Mouse (Mus musculus): ENCODE data around the gene Snx21. TPM values are rescaled to one million over a fixed set of nuclear protein-coding genes. Genes with fewer than 3 reads are reported as not detected.

Gene Snx21
- total and polyA plus RNA-seq, 3 experiments, result 3.8 to 7.7 TPM; not detected in 1

DNA sequence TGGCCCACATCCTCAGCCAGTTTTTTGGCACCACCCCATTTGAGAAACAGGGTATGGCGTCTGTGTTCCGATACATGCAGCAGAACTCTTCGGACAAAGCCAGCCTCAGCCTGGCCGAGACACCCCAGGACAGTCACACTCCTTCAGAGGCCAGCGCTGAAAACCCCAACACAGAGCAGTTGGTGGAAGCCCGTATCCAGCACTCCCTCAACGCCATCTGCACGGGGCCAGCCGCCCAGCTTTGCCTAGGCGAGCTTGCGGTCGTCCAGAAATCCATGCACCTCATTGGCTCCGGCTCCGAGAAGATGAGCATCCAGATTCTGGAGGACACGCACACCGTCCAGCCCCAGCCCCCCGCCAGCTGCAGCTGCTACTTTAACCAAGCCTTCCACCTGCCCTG, 39.9 kb downstream of the Snx21 start:
- peaks cover 0 to 23% of the 10 kb centered on the region in 2 experiments; a peak in 2 of 4 replicates for H3K36me3 ChIP-seq (ENCODE audit: control insufficient read depth in 1 of 2, insufficient read depth in 2 of 2, low read length in 2 of 2)
- no peak for DNase-seq (ENCODE audit: low read depth, low spot score)
- H3K27ac ChIP-seq (ENCODE audit: control insufficient read depth, low read depth, low read length), result no peak overlapping the region
- no peak overlapping the region for H3K4me3 ChIP-seq (ENCODE audit: control insufficient read depth in 1 of 2, insufficient read depth in 1 of 2, low read depth in 2 of 2, low read length in 2 of 2)
- no peaks in the 10 kb centered on the region for H3K9me3 ChIP-seq (replicated peaks; ENCODE audit: insufficient read depth, low read length)
- TF ChIP-seq USF1 (IDR thresholded peaks at IDR 0.05; ENCODE audit: low read depth, low read length) (no peak), MXI1 (IDR thresholded peaks at IDR 0.05; ENCODE audit: low read depth, low read length) (no peak), E2F4 (IDR thresholded peaks at IDR 0.05; ENCODE audit: borderline replicate concordance, low read depth, low read length) (no peak), NRF1 (IDR thresholded peaks at IDR 0.05; ENCODE audit: insufficient read depth, low read depth, low read length, poor library complexity, severe bottlenecking) (no peak), ZC3H11A (IDR thresholded peaks at IDR 0.05; ENCODE audit: low read depth, low read length) (no peak), ETS1 (IDR thresholded peaks at IDR 0.05; ENCODE audit: low read depth, low read length) (no peak), MAX (IDR thresholded peaks at IDR 0.05; ENCODE audit: low read length) (no peak), CTCF (IDR thresholded peaks at IDR 0.05 in 2 of 3, conservative IDR thresholded peaks at IDR 0.05 in 1 of 3; ENCODE audit: control insufficient read depth in 1 of 3, insufficient read depth in 1 of 3, low read depth in 2 of 3, low read length in 3 of 3, poor library complexity in 1 of 3, severe bottlenecking in 1 of 3) (no peak), ZNF384 (IDR thresholded peaks at IDR 0.05; ENCODE audit: low read depth, low read length) (no peak), KAT2A (conservative IDR thresholded peaks at IDR 0.05; ENCODE audit: low read depth, low read length) (no peak), JUND (IDR thresholded peaks at IDR 0.05; ENCODE audit: low read depth, low read length) (no peak), HCFC1 (IDR thresholded peaks at IDR 0.05; ENCODE audit: low read depth, low read length) (no peak), POLR2AphosphoS2 (IDR thresholded peaks at IDR 0.05; ENCODE audit: low read length) (no peak), BHLHE40 (IDR thresholded peaks at IDR 0.05; ENCODE audit: borderline replicate concordance, low read depth, low read length) (no peak), MEF2A (IDR thresholded peaks at IDR 0.05; ENCODE audit: extremely low read depth, insufficient replicate concordance, low read depth, low read length, poor library complexity, severe bottlenecking) (no peak)
- no peak overlapping the region for H3K9ac ChIP-seq (ENCODE audit: control insufficient read depth, low read depth, low read length, poor library complexity, severe bottlenecking)
- peaks cover 2 to 31% of the 10 kb centered on the region in 2 experiments; a peak in 3 of 4 replicates for H3K4me1 ChIP-seq (ENCODE audit: control insufficient read depth in 1 of 2, insufficient read depth in 2 of 2, low read length in 2 of 2)
- peaks cover 4% of the 10 kb centered on the region for H3K79me2 ChIP-seq (ENCODE audit: control insufficient read depth, insufficient read depth, low read length, poor library complexity)
- no peaks in the 10 kb centered on the region for H3K27me3 ChIP-seq (ENCODE audit: control insufficient read depth in 1 of 2, insufficient read depth in 2 of 2, low read length in 2 of 2)

DNA sequence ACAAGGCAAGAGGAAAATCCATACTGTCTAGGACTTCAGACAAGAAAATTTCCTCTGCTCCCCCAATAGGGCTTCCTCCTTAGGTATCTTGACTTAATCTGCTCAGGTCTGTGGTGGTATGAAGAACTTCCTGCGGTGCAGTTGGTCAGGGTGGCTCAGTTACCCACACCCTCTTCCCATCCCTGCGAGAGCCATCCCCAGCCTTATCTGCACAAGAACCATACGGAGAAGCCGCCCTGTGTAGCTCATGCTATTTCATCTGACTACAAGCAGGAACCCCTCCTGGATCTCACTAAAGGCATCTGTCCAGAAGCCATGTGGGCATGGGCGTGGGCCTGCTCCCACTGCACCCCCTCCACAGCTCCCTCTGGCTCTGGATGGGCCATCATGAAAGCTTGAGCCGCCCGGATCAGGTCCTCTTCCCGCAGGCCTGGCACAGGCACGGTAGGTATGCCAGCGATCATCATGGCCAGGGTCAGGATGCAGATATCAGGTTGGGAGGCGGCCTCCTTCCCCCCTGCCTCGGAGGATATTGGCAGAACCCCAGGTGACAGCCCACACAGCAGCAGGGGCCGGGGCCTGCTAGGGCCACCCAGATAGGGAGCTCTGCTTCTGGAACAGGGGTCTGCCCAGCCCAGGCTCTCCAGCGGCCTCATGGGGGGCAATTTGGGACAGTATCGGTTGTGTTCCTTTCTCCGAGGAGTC, 41.7 kb downstream of the Snx21 start:
- H3K36me3 ChIP-seq (ENCODE audit: control insufficient read depth in 1 of 2, insufficient read depth in 2 of 2, low read length in 2 of 2), result peaks cover 0 to 19% of the 10 kb centered on the region in 2 experiments; a peak in 2 of 4 replicates
- peak; percentile 79 for DNase-seq (ENCODE audit: low read depth, low spot score)
- H3K79me2 ChIP-seq (ENCODE audit: control insufficient read depth, insufficient read depth, low read length, poor library complexity), result peaks cover 4% of the 10 kb centered on the region
- H3K9me3 ChIP-seq (replicated peaks; ENCODE audit: insufficient read depth, low read length), result no peaks in the 10 kb centered on the region
- peak overlapping the region; percentile 72 for H3K27ac ChIP-seq (ENCODE audit: control insufficient read depth, low read depth, low read length)
- TF ChIP-seq POLR2A (IDR thresholded peaks at IDR 0.05; ENCODE audit: control insufficient read depth in 1 of 2, insufficient read depth in 1 of 2, low read depth in 1 of 2, low read length in 2 of 2, poor library complexity in 1 of 2) (peak in 1 of 2 experiments; percentile 24; a peak in 1 of 4 replicates), ETS1 (IDR thresholded peaks at IDR 0.05; ENCODE audit: low read depth, low read length) (peak; percentile 75), EP300 (IDR thresholded peaks at IDR 0.05; ENCODE audit: low read depth in 1 of 2, low read length in 2 of 2) (peak in 1 of 2 experiments; percentile 53; a peak in 2 of 4 replicates), TBP (IDR thresholded peaks at IDR 0.05; ENCODE audit: low read depth, low read length) (0 out of 2 replicates have a peak, but pooled peaks have one; percentile 51), SIN3A (IDR thresholded peaks at IDR 0.05; ENCODE audit: low read length) (peak; percentile 80), MXI1 (IDR thresholded peaks at IDR 0.05; ENCODE audit: low read depth, low read length) (0 out of 2 replicates have a peak, but pooled peaks have one; percentile 47), GATA1 (IDR thresholded peaks at IDR 0.05; ENCODE audit: low read depth, low read length) (peak; percentile 56), MYC (IDR thresholded peaks at IDR 0.05; ENCODE audit: low read depth, low read length) (0 out of 2 replicates have a peak, but pooled peaks have one; percentile 46), HCFC1 (IDR thresholded peaks at IDR 0.05; ENCODE audit: low read depth, low read length) (no peak), TCF12 (IDR thresholded peaks at IDR 0.05; ENCODE audit: low read depth, low read length) (peak; percentile 42; the same call in 1 of the 2 replicates), USF1 (IDR thresholded peaks at IDR 0.05; ENCODE audit: low read depth, low read length) (no peak), GABPA (IDR thresholded peaks at IDR 0.05; ENCODE audit: low read depth, low read length) (no peak)
- H3K4me3 ChIP-seq (ENCODE audit: control insufficient read depth in 1 of 2, insufficient read depth in 1 of 2, low read depth in 2 of 2, low read length in 2 of 2), result no peak overlapping the region
- H3K4me1 ChIP-seq (ENCODE audit: control insufficient read depth in 1 of 2, insufficient read depth in 2 of 2, low read length in 2 of 2), result peaks cover 2 to 24% of the 10 kb centered on the region in 2 experiments; a peak in 3 of 4 replicates
- H3K9ac ChIP-seq (ENCODE audit: control insufficient read depth, low read depth, low read length, poor library complexity, severe bottlenecking), result peak overlapping the region; percentile 38
- no peaks in the 10 kb centered on the region for H3K27me3 ChIP-seq (ENCODE audit: control insufficient read depth in 1 of 2, insufficient read depth in 2 of 2, low read length in 2 of 2)
